Mouse (Mus musculus) adrenal gland, postnatal 0 days (tissue): ENCODE results near the gene Vmn1r26. TPM values are rescaled to one million over a fixed set of nuclear protein-coding genes. Genes with fewer than 3 reads are reported as not detected.

ENCODE experiments used
- polyA plus RNA-seq: library from polyadenylated mRNA; unstranded; fragments of >200 nt; fragmentation: Nextera tagmentation; extraction: Ambion mirVana; gene quantifications from 2 replicates; pipeline ENCODE4 v1.2.1, GENCODE M21; 2015

Vmn1r26 gene
- polyA plus RNA-seq, result not detected in 2 replicates

DNA sequence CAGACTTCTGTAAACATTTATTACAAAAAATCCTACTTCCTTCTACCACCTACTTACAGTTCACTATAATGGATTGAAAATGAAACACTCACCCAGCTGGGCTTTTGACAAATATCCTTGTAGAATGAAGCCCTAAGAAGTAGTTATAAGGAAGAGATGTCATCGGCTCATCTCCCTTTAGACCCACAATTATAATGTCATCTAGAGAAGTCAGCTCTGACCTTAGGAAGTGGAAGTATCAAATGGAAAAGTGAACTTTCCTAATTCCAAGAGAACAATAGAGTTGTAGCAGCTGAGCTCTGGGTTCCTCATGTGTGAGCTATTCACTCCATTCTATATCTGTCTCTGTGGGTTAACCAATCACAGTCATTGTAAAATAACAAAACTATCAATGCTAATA lies at the start of gene Vmn1r26:
Vmn1r26 (minus strand) TSS at position 101 of the 400 bp plus-strand sequence.

DNA sequence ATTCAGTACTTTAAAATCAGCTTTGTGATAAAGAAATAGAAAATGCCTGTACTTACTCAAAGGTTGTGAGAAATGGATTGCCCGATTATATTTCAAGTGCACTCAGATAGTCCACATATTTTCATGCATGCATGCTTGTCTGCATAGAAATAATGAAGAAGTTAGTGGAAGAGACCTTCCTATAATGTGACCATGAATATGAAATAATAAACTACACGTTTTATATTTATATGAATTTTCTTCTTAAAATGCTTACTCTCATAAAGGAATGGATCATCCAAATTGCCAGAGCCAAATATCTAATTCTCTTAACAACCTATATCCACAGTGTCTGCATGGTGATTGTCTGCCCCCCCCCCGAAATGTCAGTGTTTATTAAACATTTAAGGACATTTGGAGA lies 34.2 kb downstream of the Vmn1r26 start, which contains the start of gene Vmn1r25:
Vmn1r25 (minus strand) TSS at position 101 of the 400 bp plus-strand sequence.

DNA sequence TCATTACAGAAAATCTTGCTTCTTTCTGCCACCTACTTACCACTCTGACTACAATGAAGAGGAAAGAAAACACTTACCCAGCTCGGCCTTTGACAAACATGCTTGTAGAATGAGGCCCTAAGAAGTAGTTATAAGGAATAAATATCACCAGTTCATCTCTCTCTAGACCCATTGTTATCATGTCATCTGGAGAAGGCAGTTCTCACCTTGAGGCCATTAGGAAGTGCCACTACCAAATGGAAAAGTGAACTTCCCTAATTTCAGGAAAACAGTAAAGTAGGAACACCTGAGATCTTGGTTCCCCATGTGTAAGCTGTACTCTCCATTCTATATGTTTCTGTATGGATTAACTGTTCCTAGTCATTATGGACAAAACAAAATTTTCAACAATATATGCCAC lies 53.6 kb downstream of the Vmn1r26 start, which contains the start of gene Vmn1r24:
Vmn1r24 (minus strand) TSS at position 101 of the 400 bp plus-strand sequence.

Other genes with a start within 250 kb of the Vmn1r26 start
- 17.8 and 23.9 TPM in 2 replicates for gene Vopp1, start 190.0 kb downstream of the Vmn1r26 start, polyA plus RNA-seq
- gene Vmn1r21, start 164.8 kb downstream of the Vmn1r26 start, polyA plus RNA-seq, result not detected in 2 replicates
- gene Vmn1r22, start 107.1 kb downstream of the Vmn1r26 start, polyA plus RNA-seq, result not detected in 2 replicates
- gene Vmn1r23, start 88.3 kb downstream of the Vmn1r26 start, polyA plus RNA-seq, result not detected in 2 replicates
- gene Vmn1r24, start 53.7 kb downstream of the Vmn1r26 start, polyA plus RNA-seq, result not detected in 2 replicates
- not detected in 2 replicates for gene Vmn1r25, start 34.3 kb downstream of the Vmn1r26 start, polyA plus RNA-seq
- not detected in 2 replicates for gene Vmn1r27, start 203.7 kb upstream of the Vmn1r26 start, polyA plus RNA-seq
- gene Vmn1r28, start 246.9 kb upstream of the Vmn1r26 start, polyA plus RNA-seq, result not detected in 2 replicates